Mouse (Mus musculus) kidney, embryonic 14.5 days (tissue): Measurements from ENCODE around the gene Atp6v1fnb. TPM values are rescaled to one million over a fixed set of nuclear protein-coding genes. Genes with fewer than 3 reads are reported as not detected.

Source experiments
- ATAC-seq: fragments of 200-750 bp; cut with Nextera tagmentation; 2 replicates; pipeline ENCODE4 v1.8.0; 2017; ENCODE audit warnings: moderate number of reproducible peaks, mild to moderate bottlenecking, moderate TSS enrichment, moderate library complexity; ENCODE audit not compliant: low FRiP score, low TSS enrichment
- H3K27ac ChIP-seq: fragments of 300-500 bp; sonication (generic); 2 replicates; pipeline ENCODE4 v1.5.1; 2014; ENCODE audit warnings: low read depth, mild to moderate bottlenecking, low read length, moderate library complexity, mixed read lengths
- H3K27me3 ChIP-seq: fragments of 300-500 bp; sonication (generic); 2 replicates; pipeline ENCODE4 v1.6.1; 2014; ENCODE audit warnings: mild to moderate bottlenecking, low read length; ENCODE audit not compliant: control insufficient read depth, insufficient read depth
- H3K36me3 ChIP-seq: fragments of 300-500 bp; sonication (generic); 2 replicates; pipeline ENCODE4 v1.6.1; 2014; ENCODE audit warnings: low read length, mixed read lengths; ENCODE audit not compliant: control insufficient read depth, insufficient read depth
- H3K4me1 ChIP-seq: fragments of 300-500 bp; sonication (generic); 2 replicates; pipeline ENCODE4 v1.6.1; 2014; ENCODE audit warnings: low read length, mixed read lengths; ENCODE audit not compliant: control insufficient read depth, insufficient read depth
- H3K4me2 ChIP-seq: fragments of 300-500 bp; sonication (generic); replicated peaks from 2 replicates; pipeline ENCODE4 v1.6.1; 2014; ENCODE audit warnings: low read depth, mild to moderate bottlenecking, low read length
- H3K4me3 ChIP-seq: fragments of 300-500 bp; sonication (generic); 2 replicates; pipeline ENCODE4 v1.5.1; 2014; ENCODE audit warnings: mild to moderate bottlenecking, low read length
- H3K9ac ChIP-seq: fragments of 300-500 bp; sonication (generic); 2 replicates; pipeline ENCODE4 v1.6.1; 2014; ENCODE audit warnings: low read depth, mild to moderate bottlenecking, low read length, moderate library complexity
- H3K9me3 ChIP-seq: fragments of 300-500 bp; sonication (generic); 2 replicates; pipeline ENCODE4 v1.6.1; 2016; ENCODE audit warnings: low read length; ENCODE audit not compliant: control insufficient read depth
- WGBS: fragments of 180-500 bp; shearing (Covaris S2); extraction: QIAGEN DNeasy Blood & Tissue Kit; methylation state at CpG from one replicate; pipeline ENCODE4 v1.1.7; 2014; 5-methylcytosine and 5-hydroxymethylcytosine counted together
- polyA plus RNA-seq: library from polyadenylated mRNA; unstranded; fragments of >200 nt; fragmentation: Nextera tagmentation; extraction: Ambion mirVana; gene quantifications from 2 replicates; pipeline ENCODE4 v1.2.1, GENCODE M21; 2014

Atp6v1fnb gene
- polyA plus RNA-seq, 1 experiment from 2014 or later: not detected

- Histone ChIP-seq H3K27ac (no peak overlapping the region), H3K4me1 (peaks cover 13% of the 10 kb centered on the region; the same call in 1 of the 2 replicates), H3K4me2 (no peak overlapping the region), H3K4me3 (no peak overlapping the region), H3K9ac (no peak overlapping the region), H3K9me3 (no peaks in the 10 kb centered on the region), H3K27me3 (no peaks in the 10 kb centered on the region), H3K36me3 (peaks cover 7% of the 10 kb centered on the region; the same call in 1 of the 2 replicates)
- no peak for ATAC-seq
- WGBS: 92% methylated on average over 5 of the region's 5 CpGs
Observed at GRCm38 (mm10) chr6:29505493-29505892, 34.3 kb downstream of the Atp6v1fnb start.

DNA sequence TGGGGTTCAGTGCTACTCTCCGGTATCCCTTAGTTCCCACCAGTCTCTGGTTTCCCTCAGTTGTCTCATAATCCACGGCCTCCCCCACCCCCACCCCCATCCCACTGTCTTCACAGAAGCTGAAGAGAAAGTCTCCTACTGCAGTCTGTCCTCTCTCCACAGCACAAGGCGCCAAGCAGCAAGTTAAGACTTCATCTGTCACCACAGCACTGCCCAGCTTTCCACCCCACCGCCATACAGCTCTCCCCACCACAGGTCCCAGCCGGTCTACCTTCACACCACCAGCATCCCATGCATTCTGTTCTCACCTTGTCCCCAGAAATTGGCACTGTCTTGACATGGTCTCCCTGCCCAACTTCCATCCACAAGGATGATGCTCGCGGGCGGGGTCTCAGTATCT is 35.6 kb downstream of the Atp6v1fnb start:
- H3K36me3 ChIP-seq: peaks cover 7% of the 10 kb centered on the region; the same call in 1 of the 2 replicates
- peak; percentile 2; the same call in 1 of the 2 replicates for ATAC-seq
- 15% methylated on average over 8 of the region's 8 CpGs for WGBS
- no peak overlapping the region for H3K27ac ChIP-seq
- H3K4me3 ChIP-seq: peak overlapping the region; percentile 68
- H3K27me3 ChIP-seq: no peaks in the 10 kb centered on the region
- peaks cover 13% of the 10 kb centered on the region; the same call in 1 of the 2 replicates for H3K4me1 ChIP-seq
- no peaks in the 10 kb centered on the region for H3K9me3 ChIP-seq
- H3K4me2 ChIP-seq: peak overlapping the region; percentile 72
- H3K9ac ChIP-seq: peak overlapping the region; percentile 68

- ATAC-seq: peak; percentile 68
- WGBS: 0% methylated on average over 32 of the region's 47 CpGs
- H3K27ac ChIP-seq: peak within 1 kb of the TSS; percentile 4; the same call in 1 of the 2 replicates
Observed at GRCm38 (mm10) chr6:29507447-29508309, 36.4 kb downstream of the Atp6v1fnb start, which contains the start of gene Kcp. Gene Kcp (minus strand): TSS chr6:29507952.

GRCm38 (mm10) chr6:29509086-29509485 is 37.8 kb downstream of the Atp6v1fnb start:
- Histone ChIP-seq H3K4me3 (no peak overlapping the region), H3K4me1 (peaks cover 23% of the 10 kb centered on the region), H3K27ac (0 out of 2 replicates have a peak overlapping the region, but pooled peaks have one; percentile 24), H3K9me3 (no peaks in the 10 kb centered on the region), H3K9ac (no peak overlapping the region), H3K36me3 (peaks cover under 1% of the 10 kb centered on the region; the same call in 1 of the 2 replicates), H3K27me3 (no peaks in the 10 kb centered on the region), H3K4me2 (no peak overlapping the region)
- 20% methylated on average over 2 of the region's 2 CpGs for WGBS
- ATAC-seq: no peak

More at GRCm38 (mm10) chr6:29507447-29508309, 36.4 kb downstream of the Atp6v1fnb start, which contains the start of gene Kcp:
- H3K27me3 ChIP-seq: no peaks in the 10 kb centered on the region
- H3K9ac ChIP-seq: peak within 1 kb of the TSS; percentile 68
- H3K4me2 ChIP-seq: peak within 1 kb of the TSS; percentile 72
- H3K36me3 ChIP-seq: peaks cover 4% of the 10 kb centered on the region; the same call in 1 of the 2 replicates
- peaks cover 14% of the 10 kb centered on the region; the same call in 1 of the 2 replicates for H3K4me1 ChIP-seq
- H3K9me3 ChIP-seq: no peaks in the 10 kb centered on the region
- H3K4me3 ChIP-seq: peak within 1 kb of the TSS; percentile 68

GRCm38 (mm10) chr6:29513284-29513683 is 42.0 kb downstream of the Atp6v1fnb start:
- H3K4me2 ChIP-seq: peak overlapping the region; percentile 29
- no peaks in the 10 kb centered on the region for H3K36me3 ChIP-seq
- H3K9ac ChIP-seq: peak overlapping the region; percentile 37; the same call in 1 of the 2 replicates
- no peak overlapping the region; the same call in 1 of the 2 replicates for H3K4me3 ChIP-seq
- 1% methylated on average over 11 of the region's 11 CpGs for WGBS
- no peaks in the 10 kb centered on the region for H3K9me3 ChIP-seq
- no peaks in the 10 kb centered on the region for H3K27me3 ChIP-seq
- H3K4me1 ChIP-seq: peaks cover 16% of the 10 kb centered on the region
- peak overlapping the region; percentile 87 for H3K27ac ChIP-seq
- peak; percentile 90 for ATAC-seq

DNA sequence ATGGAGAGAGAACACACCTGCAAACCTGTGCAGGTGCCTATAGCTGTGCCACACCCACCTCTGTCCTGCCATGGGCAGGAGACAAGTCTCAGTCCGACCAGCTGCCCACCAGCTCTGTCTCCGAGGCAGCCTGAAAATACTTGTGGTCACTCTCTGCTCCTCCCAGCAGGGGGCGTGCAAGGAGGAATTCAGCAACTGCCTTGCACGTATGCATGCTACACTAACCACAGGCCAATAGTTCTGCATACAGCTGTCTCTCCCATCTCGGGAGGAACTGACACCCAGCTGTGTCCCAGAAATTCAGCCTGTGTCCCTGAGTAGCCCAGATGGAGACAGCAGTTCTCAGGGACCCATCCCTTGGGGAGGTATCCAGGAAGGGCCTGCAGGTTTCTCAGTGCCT is 45.9 kb downstream of the Atp6v1fnb start:
- no peak overlapping the region for H3K4me2 ChIP-seq
- H3K9me3 ChIP-seq: no peaks in the 10 kb centered on the region
- H3K4me1 ChIP-seq: peaks cover 9% of the 10 kb centered on the region
- peak; percentile 53 for ATAC-seq
- 8% methylated on average over 5 of the region's 5 CpGs for WGBS
- H3K36me3 ChIP-seq: no peaks in the 10 kb centered on the region
- H3K4me3 ChIP-seq: no peak overlapping the region
- H3K27ac ChIP-seq: no peak overlapping the region
- no peak overlapping the region for H3K9ac ChIP-seq
- no peaks in the 10 kb centered on the region for H3K27me3 ChIP-seq

- WGBS: 68% methylated on average over 6 of the region's 6 CpGs
- no peak overlapping the region for H3K4me2 ChIP-seq
- H3K4me3 ChIP-seq: no peak overlapping the region
- H3K36me3 ChIP-seq: no peaks in the 10 kb centered on the region
- H3K4me1 ChIP-seq: peaks cover 21% of the 10 kb centered on the region
- peaks cover 15% of the 10 kb centered on the region; the same call in 1 of the 2 replicates for H3K27me3 ChIP-seq
- no peak overlapping the region for H3K27ac ChIP-seq
- no peak overlapping the region for H3K9ac ChIP-seq
- ATAC-seq: no peak
- no peaks in the 10 kb centered on the region for H3K9me3 ChIP-seq
Observed at GRCm38 (mm10) chr6:29522626-29523300, 51.5 kb downstream of the Atp6v1fnb start.
